Mouse (Mus musculus) urinary bladder, postnatal 14 days (tissue): ENCODE measurements at regions not wholly inside any gene's neighbourhood (a gene's known extent, or its start where the extent isn't known, plus 50 kb on each side); places are given as distances from the start of the nearest gene placed in this dataset.

Experiments
- DNase-seq: peaks from one replicate; pipeline ENCODE4 v3.0.0; 2021; ENCODE audit warnings: low spot score

- DNase-seq = no peak
These were observed 158.1 kb upstream of the Bmper start for GRCm38 (mm10) chr9:23064811-23065210.

GRCm38 (mm10) chr9:23068101-23068791 is 154.6 kb upstream of the Bmper start:
- DNase-seq = no peak

- DNase-seq = no peak
These were observed 153.7 kb upstream of the Bmper start for GRCm38 (mm10) chr9:23069161-23069560.

GRCm38 (mm10) chr9:23071006-23071405 is 151.9 kb upstream of the Bmper start:
- DNase-seq = no peak

GRCm38 (mm10) chr9:23072741-23073140 is 150.1 kb upstream of the Bmper start:
- no peak for DNase-seq

- DNase-seq = peak; percentile 83
These were observed 139.3 kb upstream of the Bmper start for GRCm38 (mm10) chr9:23083562-23083961.

GRCm38 (mm10) chr9:23089339-23089738 is 133.5 kb upstream of the Bmper start:
- no peak for DNase-seq

GRCm38 (mm10) chr9:23097134-23097789 is 125.6 kb upstream of the Bmper start:
- no peak for DNase-seq

- DNase-seq = no peak
These were observed 121.3 kb upstream of the Bmper start for GRCm38 (mm10) chr9:23101584-23101983.

- DNase-seq = no peak
These were observed 120.7 kb upstream of the Bmper start for GRCm38 (mm10) chr9:23101990-23102796.

- DNase-seq = no peak
These were observed 111.4 kb upstream of the Bmper start for GRCm38 (mm10) chr9:23111500-23111899.

- no peak for DNase-seq
These were observed 107.8 kb upstream of the Bmper start for GRCm38 (mm10) chr9:23115026-23115425.

GRCm38 (mm10) chr9:23115540-23115939 is 107.3 kb upstream of the Bmper start:
- DNase-seq = no peak

- no peak for DNase-seq
These were observed 106.6 kb upstream of the Bmper start for GRCm38 (mm10) chr9:23116311-23116710.

- no peak for DNase-seq
These were observed 103.1 kb upstream of the Bmper start for GRCm38 (mm10) chr9:23119811-23120210.

GRCm38 (mm10) chr9:23120814-23121213 is 102.1 kb upstream of the Bmper start:
- no peak for DNase-seq

GRCm38 (mm10) chr9:23122524-23122923 is 100.4 kb upstream of the Bmper start:
- no peak for DNase-seq

- DNase-seq = no peak
These were observed 99.4 kb upstream of the Bmper start for GRCm38 (mm10) chr9:23123452-23123851.

GRCm38 (mm10) chr9:23125761-23126704 is 96.8 kb upstream of the Bmper start:
- DNase-seq = no peak

GRCm38 (mm10) chr9:23127338-23128017 is 95.4 kb upstream of the Bmper start:
- no peak for DNase-seq

GRCm38 (mm10) chr9:23128018-23128369 is 94.9 kb upstream of the Bmper start:
- no peak for DNase-seq
